Mouse (Mus musculus) liver, adult 10 weeks (tissue): Measurements from ENCODE around the gene Znrf1. TPM values are rescaled to one million over a fixed set of nuclear protein-coding genes. Genes with fewer than 3 reads are reported as not detected.

Experiments
- polyA plus RNA-seq: library from polyadenylated mRNA; stranded (reverse); fragments of 350-450 nt; fragmentation: Illumina TruSeq; extraction: RNeasy Lipid Tissue Mini Kit (QIAGEN cat#74804); gene quantifications from one replicate; pipeline ENCODE4 v1.2.3, GENCODE M21; 2014; ENCODE audit warnings: low read depth, low replicate concordance

The Znrf1 gene
- 10.0 TPM for polyA plus RNA-seq

DNA sequence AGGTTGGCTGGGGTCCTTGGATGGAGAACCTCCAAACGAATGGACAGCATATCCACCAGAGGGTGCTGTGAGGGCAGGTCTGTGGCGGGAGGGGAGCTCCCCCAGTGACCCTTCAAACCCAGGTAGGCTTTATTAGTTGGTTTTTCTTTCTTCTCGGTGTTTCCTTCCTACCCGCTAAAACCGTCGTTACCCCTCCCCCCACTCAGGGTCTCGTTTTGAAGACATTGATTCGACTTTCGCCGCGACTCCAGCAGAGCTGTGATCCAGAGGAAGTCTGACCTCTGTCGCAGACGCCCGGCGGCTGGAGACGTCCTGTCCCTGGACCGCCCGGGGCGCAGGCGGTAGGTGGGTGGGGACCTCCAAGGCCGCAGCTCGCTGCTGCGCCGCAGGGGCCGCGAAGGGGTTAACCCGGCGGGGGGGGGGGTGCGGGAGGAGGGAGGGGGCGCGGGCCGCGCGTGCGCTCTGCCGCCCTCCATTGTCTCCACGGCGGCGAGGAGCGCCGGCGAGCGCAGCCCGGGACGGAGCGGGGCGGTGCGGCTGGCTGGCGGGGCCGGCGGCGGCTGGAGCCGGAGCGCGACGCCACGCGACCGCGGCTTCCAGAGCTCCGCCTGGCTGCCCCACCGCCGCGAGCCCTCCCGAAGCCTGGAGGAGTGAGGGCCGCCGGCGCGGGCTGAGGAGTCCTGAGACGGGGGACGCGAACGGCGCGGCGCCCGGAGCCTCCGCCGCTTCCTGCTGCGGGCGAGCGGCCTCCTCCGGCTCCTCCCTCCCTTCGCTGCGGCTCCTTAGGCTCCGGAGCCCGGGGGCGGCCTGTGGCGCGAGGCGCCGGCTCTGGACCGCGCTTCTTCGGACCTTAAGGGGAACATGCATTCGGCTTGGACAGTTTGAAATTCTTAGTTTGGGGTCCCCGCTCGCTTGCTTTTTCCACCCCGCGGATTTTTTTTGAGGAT, at the start of gene Znrf1:
Gene Znrf1, plus strand, starts transcription at position 67 of the 947 bp plus-strand sequence.

DNA sequence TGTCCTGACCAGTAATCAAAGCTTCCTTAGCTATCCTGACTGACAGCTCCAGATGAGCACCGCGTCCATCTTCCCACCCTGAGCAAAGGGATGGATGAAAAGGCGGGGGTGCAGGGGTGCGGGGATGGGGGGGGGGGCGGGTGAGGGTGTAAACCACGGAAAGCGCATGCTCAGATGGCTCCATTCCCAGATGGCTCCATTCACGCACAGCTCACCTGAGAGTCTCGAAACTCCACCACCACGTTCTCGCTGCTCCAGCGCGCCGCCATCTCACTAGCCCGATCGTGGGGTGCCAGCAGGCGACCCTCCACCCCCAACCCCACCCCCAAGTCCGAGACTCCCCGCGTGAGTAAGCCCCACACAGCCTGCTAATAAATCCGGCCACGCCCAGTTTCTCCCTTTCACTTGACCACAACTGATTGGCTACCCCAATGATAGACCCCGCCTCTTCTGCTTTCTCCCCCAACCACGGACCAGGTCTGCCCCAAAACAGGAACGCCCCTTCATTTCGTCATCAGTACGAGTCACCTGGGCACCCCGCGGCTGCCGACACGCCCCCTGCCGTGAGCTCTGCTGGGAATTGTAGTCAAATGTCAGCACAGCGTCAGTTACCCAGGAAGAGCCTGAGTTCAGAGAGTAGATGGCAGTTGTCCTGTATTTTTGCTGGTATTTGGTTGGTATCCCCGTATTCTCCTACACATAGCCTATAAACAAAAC, 14.0 kb upstream of the Znrf1 start, which contains the start of gene Wdr59:
Gene Wdr59, minus strand, starts transcription at position 380 of the 717 bp plus-strand sequence.

DNA sequence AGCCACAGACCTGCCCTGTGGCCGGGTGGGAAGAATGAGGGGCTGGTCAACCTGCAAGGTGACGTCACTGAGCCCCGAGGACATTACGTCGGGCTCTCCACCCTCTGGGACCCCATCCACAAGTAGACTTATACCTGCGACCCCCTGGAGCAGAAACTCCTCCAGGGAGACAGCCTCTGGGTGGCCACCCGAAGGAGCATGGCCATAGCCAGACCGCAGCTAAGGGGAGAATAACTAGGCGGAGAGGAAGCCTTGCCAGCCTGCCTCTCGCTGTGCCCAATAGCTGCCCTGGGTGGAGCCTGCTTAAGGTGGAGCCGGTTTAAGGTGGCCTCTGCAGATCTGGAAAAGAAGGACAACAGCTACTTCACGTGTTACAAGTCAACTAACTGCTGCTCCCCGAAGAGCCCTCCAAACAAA, 94.2 kb downstream of the Znrf1 start, which contains the start of gene Ldhd:
Gene Ldhd, minus strand, starts transcription at position 270 of the 417 bp plus-strand sequence.

DNA sequence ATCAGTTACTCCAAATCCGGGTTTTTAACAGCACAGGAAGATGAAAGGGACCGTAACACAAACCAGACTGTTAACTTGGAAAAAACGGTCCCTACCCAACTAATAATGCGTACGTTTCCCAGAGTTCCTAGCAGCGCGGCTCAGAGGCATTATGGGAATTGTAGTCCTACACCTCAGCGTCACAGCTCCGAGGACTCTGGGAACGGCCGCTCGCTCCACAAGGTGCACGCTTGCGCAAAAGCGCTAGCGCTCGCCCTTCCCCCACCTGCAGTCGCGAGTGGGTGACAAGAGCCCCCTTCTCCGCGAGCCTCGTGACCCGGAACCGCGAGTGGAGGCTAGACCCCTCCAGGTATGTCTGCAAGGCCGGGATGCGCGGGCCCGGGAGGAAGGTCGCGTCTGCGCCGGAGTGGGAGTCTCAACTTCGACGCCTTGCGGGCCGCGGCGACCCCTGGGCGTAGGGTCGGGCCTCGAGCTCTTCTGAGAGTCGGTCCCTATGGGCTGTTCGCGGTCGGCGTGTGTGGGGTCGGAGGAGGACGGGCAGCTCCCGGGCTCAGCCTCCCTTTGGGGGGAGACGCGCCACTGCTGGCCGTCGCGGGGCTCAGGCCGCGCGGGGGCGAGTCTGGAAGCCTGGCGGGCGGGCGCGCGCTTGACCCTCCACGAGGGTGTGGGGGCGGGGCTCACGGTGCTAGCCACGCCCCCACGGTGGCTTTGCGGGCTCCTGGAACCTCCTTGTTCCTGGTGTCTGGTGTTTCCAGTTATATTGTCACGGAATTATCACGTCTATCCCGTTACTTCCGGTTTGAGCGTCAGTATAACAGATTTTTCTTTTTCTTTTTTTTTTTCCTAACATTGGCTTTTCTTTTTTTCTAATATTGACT, 107.6 kb downstream of the Znrf1 start, which contains the start of gene Zfp1:
Gene Zfp1, plus strand, starts transcription at position 138 of the 878 bp plus-strand sequence.

Other genes starting within 250 kb of the Znrf1 start
- 16.4 TPM for gene Rfwd3, start 235.9 kb upstream of the Znrf1 start, polyA plus RNA-seq
- 8.3 TPM for gene Mlkl, start 197.9 kb upstream of the Znrf1 start, polyA plus RNA-seq
- not detected for gene Fa2h, start 142.3 kb upstream of the Znrf1 start, polyA plus RNA-seq
- 5.0 TPM for gene Wdr59, start 14.0 kb upstream of the Znrf1 start, polyA plus RNA-seq
- gene Ldhd, start 94.3 kb downstream of the Znrf1 start, polyA plus RNA-seq = 27.5 TPM
- 3.4 TPM for gene Zfp1, start 107.3 kb downstream of the Znrf1 start, polyA plus RNA-seq
- gene Ctrb1, start 154.9 kb downstream of the Znrf1 start, polyA plus RNA-seq = not detected
- 0.69 TPM for gene Bcar1, start 207.7 kb downstream of the Znrf1 start, polyA plus RNA-seq